ENCODE assay signal across 8 mouse cellular contexts in genomic region chr16:93717299-93717703, GRCm38 (mm10). TPM values are rescaled to one million over a fixed set of nuclear protein-coding genes. Genes with fewer than 3 reads are reported as not detected.
DNase-seq lines count a peak whose midpoint lies in the region; ATAC-seq and TF ChIP-seq lines count a peak whose summit lies in the region.
"Had no signal": no experiment of that assay in that cellular context is flagged by ENCODE, and none has a peak within 500 bp of the region (broad histone marks: within the 10 kb centered on the region; RNA-seq: fewer than 3 reads in every experiment).

No protein-coding gene starts in this region.

- H3K9me3 ChIP-seq in hindbrain, embryonic 15.5 days = no peaks in the 10 kb centered on the region
- H3K9me3 ChIP-seq: embryonic facial prominence, embryonic 13.5 days had no signal

- no peak for TF ChIP-seq CTCF in gastrocnemius, adult 2 months (IDR thresholded peaks at IDR 0.05)

- intact Hi-C loops in gastrocnemius, adult 2 months (cut with DNase I) = no loop called here

- ATAC-seq in hindbrain, embryonic 15.5 days (ENCODE audit: low FRiP score, low read depth) = peak; percentile 42
- ATAC-seq in CD4-positive, CD25-positive, alpha-beta regulatory T cell, adult 4 months = no peak

- peak overlapping the region; percentile 89 for H3K27ac ChIP-seq in gastrocnemius, adult 2 months
- H3K27ac ChIP-seq in hindbrain, embryonic 15.5 days (replicated peaks) = peak overlapping the region; percentile 27; the same call in 1 of the 2 replicates
- H3K27ac ChIP-seq: embryonic facial prominence, embryonic 13.5 days had no signal

- no peaks in the 10 kb centered on the region for H3K36me3 ChIP-seq in hindbrain, embryonic 15.5 days
- H3K36me3 ChIP-seq: embryonic facial prominence, embryonic 13.5 days had no signal

- WGBS in hindbrain, embryonic 15.5 days = 13% methylated on average over 5 of the region's 5 CpGs

- H3K9ac ChIP-seq in hindbrain, embryonic 15.5 days = no peak overlapping the region
- H3K9ac ChIP-seq: embryonic facial prominence, embryonic 13.5 days had no signal

- DNase-seq in adrenal gland, postnatal 10 days = peak; percentile 87
- DNase-seq in cerebellum, adult 9-10 months = peak; percentile 99
- peak; percentile 93 for DNase-seq in gastrocnemius, adult 2 months
- peak; percentile 83 to 85 for DNase-seq in lung, adult 18-20 months
- DNase-seq in ovary, postnatal 36 days (ENCODE audit: low spot score) = peak; percentile 64

- peak overlapping the region; percentile 3; the same call in 1 of the 2 replicates for H3K4me3 ChIP-seq in gastrocnemius, adult 2 months
- no peak overlapping the region for H3K4me3 ChIP-seq in hindbrain, embryonic 15.5 days
- H3K4me3 ChIP-seq: embryonic facial prominence, embryonic 13.5 days had no signal

- peaks cover 24% of the 10 kb centered on the region for H3K4me1 ChIP-seq in hindbrain, embryonic 15.5 days (replicated peaks)

- no peaks in the 10 kb centered on the region for H3K27me3 ChIP-seq in hindbrain, embryonic 15.5 days

- H3K4me2 ChIP-seq in hindbrain, embryonic 15.5 days = no peak overlapping the region
- H3K4me2 ChIP-seq: embryonic facial prominence, embryonic 13.5 days had no signal

RNA-seq across cellular contexts. Expression of gene Dop1b, which starts 5.6 kb away (rescaled TPM):
- total RNA-seq in adrenal gland, postnatal 10 days (2021) = 10 to 100 TPM; 21.2 to 27.4 TPM
- 10 to 100 TPM; 28.6 to 48.7 TPM for total RNA-seq in gastrocnemius, adult 2 months (2021)
- 38.2 and 40.1 TPM in 2 replicates for polyA plus RNA-seq in hindbrain, embryonic 15.5 days (2015; fragmentation: Nextera tagmentation; extraction: Ambion mirVana)
- polyA plus RNA-seq in CD4-positive, CD25-positive, alpha-beta regulatory T cell, adult 4 months (2017; shearing (Covaris generic)) = 10 to 100 TPM; 21.9 to 23.6 TPM

RNA-seq across cellular contexts. Expression of gene Cbr3, which starts 34.3 kb away (rescaled TPM):
- total RNA-seq in adrenal gland, postnatal 10 days (2021) = 1 to 10 TPM; 8.7 to 8.8 TPM
- total RNA-seq in gastrocnemius, adult 2 months (2021) = 1 to 10 TPM; 1.8 to 2.3 TPM
- polyA plus RNA-seq in hindbrain, embryonic 15.5 days (2015; fragmentation: Nextera tagmentation; extraction: Ambion mirVana) = 2.2 TPM in 2 replicates
- polyA plus RNA-seq in CD4-positive, CD25-positive, alpha-beta regulatory T cell, adult 4 months (2017; shearing (Covaris generic)) = not detected
